In genomic region chr11:5716246-5716645, GRCm38 (mm10) we compare ENCODE assay signal across 22 mouse cellular contexts. TPM values are rescaled to one million over a fixed set of nuclear protein-coding genes. Genes with fewer than 3 reads are reported as not detected.
DNase-seq lines count a peak whose midpoint lies in the region; ATAC-seq and TF ChIP-seq lines count a peak whose summit lies in the region.
"Had no signal": no experiment of that assay in that cellular context is flagged by ENCODE, and none has a peak within 500 bp of the region (broad histone marks: within the 10 kb centered on the region; RNA-seq: fewer than 3 reads in every experiment).

No protein-coding gene starts in this region.

- no peaks in the 10 kb centered on the region for H3K9me3 ChIP-seq in liver, postnatal 0 days (ENCODE audit: low read length)
- H3K9me3 ChIP-seq: hindbrain, embryonic 12.5 days; midbrain, embryonic 12.5 days had no signal

- no peak overlapping the region for H3K4me2 ChIP-seq in liver, postnatal 0 days (ENCODE audit: low read depth, low read length)
- H3K4me2 ChIP-seq: heart, embryonic 11.5 days; hindbrain, embryonic 12.5 days; midbrain, embryonic 12.5 days had no signal

- TF ChIP-seq CTCF in liver, postnatal 0 days (IDR thresholded peaks at IDR 0.05; ENCODE audit: low read depth): 0 out of 2 replicates have a peak, but pooled peaks have one; percentile 1

- no peak for TF ChIP-seq EP300 in liver, postnatal 0 days (IDR thresholded peaks at IDR 0.05; ENCODE audit: low read depth)

- peak; percentile 90 for DNase-seq in heart, adult 11 months
- no peak for DNase-seq in heart, adult 18-20 months
- peak; percentile 14 for DNase-seq in liver, postnatal 0 days
- DNase-seq in liver: no peak
- peak; percentile 5 for DNase-seq in MN1 (ENCODE audit: low spot score)
- DNase-seq in right cerebral cortex, postnatal 4 days: no peak
- DNase-seq: B cell, adult 2 months; cerebellum, adult 8-10 months; gastrocnemius, postnatal 25 days; kidney, adult 2 months; left cerebral cortex, postnatal 4 days; lung, adult 2 months; lung, postnatal 14 days; thymus, postnatal 14 days had no signal

- H3K27ac ChIP-seq in liver, postnatal 0 days (ENCODE audit: low read depth): no peak overlapping the region
- H3K27ac ChIP-seq: hindbrain, embryonic 12.5 days; kidney, postnatal 0 days; midbrain, embryonic 12.5 days had no signal

- no peak overlapping the region for H3K9ac ChIP-seq in liver, postnatal 0 days (replicated peaks)
- H3K9ac ChIP-seq: hindbrain, embryonic 12.5 days; midbrain, embryonic 12.5 days had no signal

- H3K27me3 ChIP-seq in liver, postnatal 0 days (ENCODE audit: insufficient read depth, low read length): no peaks in the 10 kb centered on the region
- H3K27me3 ChIP-seq: CH12.LX; hindbrain, embryonic 12.5 days; midbrain, embryonic 12.5 days had no signal

- H3K36me3 ChIP-seq in liver, postnatal 0 days (replicated peaks; ENCODE audit: insufficient read depth, low read length): peaks cover 31% of the 10 kb centered on the region

- no peaks in the 10 kb centered on the region for H3K4me1 ChIP-seq in liver, postnatal 0 days (ENCODE audit: insufficient read depth)
- H3K4me1 ChIP-seq: hindbrain, embryonic 12.5 days; midbrain, embryonic 12.5 days had no signal

- no peak overlapping the region for H3K4me3 ChIP-seq in liver, postnatal 0 days (ENCODE audit: low read depth, low read length)
- H3K4me3 ChIP-seq: hindbrain, embryonic 12.5 days; midbrain, embryonic 12.5 days had no signal

- ATAC-seq in liver, postnatal 0 days: no peak
- ATAC-seq in erythroblast, adult 5-6 weeks (replicated peaks; ENCODE audit: low FRiP score, poor library complexity, severe bottlenecking): no peak
- ATAC-seq: forebrain, embryonic 16.5 days; inflammation-experienced regulatory T-cells, adult 6 months had no signal

- WGBS in liver, postnatal 0 days (ENCODE audit: insufficient replicate concordance): 91% methylated on average over 11 of the region's 11 CpGs

RNA-seq across cellular contexts. Expression of gene Mrps24, which starts 0.8 kb away (rescaled TPM):
- 100 to 1,000 TPM; 152 to 158 TPM for total RNA-seq in heart, adult 18-20 months (2021)
- 119 and 122 TPM in 2 replicates for polyA plus RNA-seq in liver, postnatal 0 days (2015; fragmentation: Nextera tagmentation; extraction: Ambion mirVana)
- 16.5 and 28.1 TPM in 2 replicates for total RNA-seq in erythroblast, adult 5-6 weeks (2015; ENCODE audit: low replicate concordance)
- total RNA-seq in erythroblast, adult 5-6 weeks (2017; ENCODE audit: low replicate concordance): 16.1 and 21.7 TPM in 2 replicates

RNA-seq across cellular contexts. Expression of gene Urgcp, which starts 45.9 kb away (rescaled TPM):
- 10 to 100 TPM; 58.9 to 59.4 TPM for total RNA-seq in heart, adult 18-20 months (2021)
- polyA plus RNA-seq in liver, postnatal 0 days (2015; fragmentation: Nextera tagmentation; extraction: Ambion mirVana): 7.1 and 8.2 TPM in 2 replicates
- 0.19 and 2.3 TPM in 2 replicates for total RNA-seq in erythroblast, adult 5-6 weeks (2015; ENCODE audit: low replicate concordance)
- 1.2 and 3.2 TPM in 2 replicates for total RNA-seq in erythroblast, adult 5-6 weeks (2017; ENCODE audit: low replicate concordance)

Comparison
In these comparisons a context has a peak if more than half of its experiments do, and no peak if none do; other contexts are left out.
1. DNase-seq: peak in heart, adult 11 months (single experiment), liver, postnatal 0 days (single experiment) and MN1 (single experiment); none in heart, adult 18-20 months (0 of 2), liver (single experiment) and right cerebral cortex, postnatal 4 days (single experiment).
2. RNA of gene Mrps24, which starts 0.8 kb away (total RNA-seq): 152 to 158 TPM in heart, adult 18-20 months; 16.1 to 28.1 TPM in erythroblast, adult 5-6 weeks; every median in the first group is over 4 times any median in the second.
3. RNA of gene Urgcp, which starts 45.9 kb away (total RNA-seq): 58.9 to 59.4 TPM in heart, adult 18-20 months; 0.19 to 3.2 TPM in erythroblast, adult 5-6 weeks; every median in the first group is over 10 times any median in the second.